Mouse (Mus musculus): ENCODE data around the gene Kbtbd12.

GRCm38 (mm10) chr6:88500405-88500767 lies 137.4 kb downstream of the Kbtbd12 start:
- no peak for TF ChIP-seq POLR2A (IDR thresholded peaks at IDR 0.05; ENCODE audit: low read depth, low read length)
- TF ChIP-seq CTCF (IDR thresholded peaks at IDR 0.05; ENCODE audit: extremely low read depth, insufficient read depth, insufficient read length, insufficient replicate concordance): no peak
